Mouse (Mus musculus) bone marrow, adult 2 months (tissue): ENCODE data around the gene Dlg2. TPM values are rescaled to one million over a fixed set of nuclear protein-coding genes. Genes with fewer than 3 reads are reported as not detected.

Source experiments
- H3K27ac ChIP-seq: fragments of 200-500 bp; 2 replicates; pipeline ENCODE4 v1.5.1; 2012; ENCODE audit warnings: low read depth, mild to moderate bottlenecking, control low read depth, inconsistent platforms, low read length; ENCODE audit not compliant: control insufficient read depth, poor library complexity, insufficient read depth
- H3K4me1 ChIP-seq: fragments of 200-500 bp; 2 replicates; pipeline ENCODE4 v1.6.1; 2011; ENCODE audit warnings: low read length; ENCODE audit not compliant: control insufficient read depth, insufficient read depth
- H3K4me3 ChIP-seq: fragments of 200-500 bp; replicated peaks from 2 replicates; pipeline ENCODE3; 2011; ENCODE audit warnings: mild to moderate bottlenecking, low read depth, low read length, control low read depth; ENCODE audit not compliant: control insufficient read depth
- CTCF ChIP-seq: fragments of 200-500 bp; IDR thresholded peaks from 2 replicates; pipeline ENCODE4 v1.5.1; 2011; ENCODE audit warnings: low read length, control low read depth; ENCODE audit not compliant: control insufficient read depth, insufficient read depth
- POLR2A ChIP-seq: fragments of 200-500 bp; IDR thresholded peaks from 2 replicates; pipeline ENCODE4 v1.6.1; 2011; ENCODE audit warnings: low read depth, mild to moderate bottlenecking, control low read depth, low read length, borderline replicate concordance; ENCODE audit not compliant: control insufficient read depth
- WGBS: fragments of 180-500 bp; shearing (Covaris S2); methylation state at CpG from one replicate; pipeline ENCODE4 v1.1.7; 2018; 5-methylcytosine and 5-hydroxymethylcytosine counted together
- polyA plus RNA-seq: library from polyadenylated mRNA; stranded (reverse); fragments of >200 nt; gene quantifications from 2 replicates; pipeline ENCODE4 v1.2.4, GENCODE M21; 2011; ENCODE audit warnings: low replicate concordance; ENCODE audit not compliant: missing spikeins, insufficient read depth, insufficient read length

Gene Dlg2
- polyA plus RNA-seq, 1 experiment, result 11.7 TPM

DNA sequence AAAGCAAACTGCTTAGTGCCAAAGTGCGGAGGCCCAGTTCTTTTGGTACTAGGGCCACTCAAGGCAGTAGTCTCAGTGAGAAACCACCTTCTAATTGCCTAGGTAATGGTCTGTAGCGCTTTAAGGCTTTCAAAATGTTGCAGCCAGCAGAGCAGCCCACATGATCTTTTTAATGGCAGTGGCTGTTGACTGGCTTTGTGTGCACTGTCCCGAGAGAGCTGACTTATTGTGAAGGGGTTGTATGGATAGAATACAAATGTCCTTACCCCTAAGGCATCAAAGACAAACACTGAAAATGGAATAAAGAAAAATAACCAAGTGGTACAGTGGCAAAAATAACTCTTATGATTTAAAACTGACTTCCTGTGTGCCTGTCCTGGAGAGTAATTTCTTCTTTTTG is 1443.3 kb downstream of the Dlg2 start:
- no peak for TF ChIP-seq POLR2A
- TF ChIP-seq CTCF, result no peak
- no peaks in the 10 kb centered on the region for H3K4me1 ChIP-seq
- WGBS, result 87% methylated on average over 3 of the region's 3 CpGs
- H3K27ac ChIP-seq, result no peak overlapping the region
- no peak overlapping the region for H3K4me3 ChIP-seq

DNA sequence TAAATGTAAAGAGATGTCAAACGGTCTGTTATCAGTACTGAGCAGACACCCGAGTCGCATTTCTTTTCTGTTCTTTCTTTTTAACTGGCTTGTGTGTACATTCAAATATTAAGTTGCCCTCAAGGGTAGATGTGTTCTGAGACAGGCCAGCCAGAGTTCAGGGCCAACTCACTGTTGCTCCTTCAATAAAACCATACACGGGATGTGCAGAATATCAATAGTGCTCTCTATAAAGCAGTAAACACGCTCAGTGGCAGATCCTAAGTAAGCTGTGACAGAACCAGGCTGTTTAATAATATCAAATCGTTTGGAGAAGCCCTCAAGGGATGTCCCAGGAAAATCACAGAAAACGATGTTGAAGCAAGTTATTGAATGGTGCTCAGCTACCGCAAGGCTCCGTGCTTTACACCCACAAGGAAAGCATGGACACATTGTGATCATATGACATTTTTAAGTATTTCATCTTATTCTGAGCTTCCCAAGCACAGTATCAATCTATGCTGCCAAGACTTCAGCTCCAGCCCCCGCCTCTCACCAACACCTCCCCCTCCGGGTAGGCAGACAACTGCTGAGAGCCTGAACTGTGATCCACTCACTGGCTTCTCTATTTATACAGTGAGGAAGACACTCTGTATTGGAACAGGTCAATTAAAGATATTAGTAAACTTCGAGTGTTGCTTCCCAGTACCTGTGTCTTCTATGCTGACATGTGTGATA is 1458.6 kb downstream of the Dlg2 start:
- Histone ChIP-seq H3K27ac (no peak overlapping the region), H3K4me3 (no peak overlapping the region), H3K4me1 (no peaks in the 10 kb centered on the region)
- TF ChIP-seq POLR2A (no peak), CTCF (no peak)
- 74% methylated on average over 12 of the region's 12 CpGs for WGBS

DNA sequence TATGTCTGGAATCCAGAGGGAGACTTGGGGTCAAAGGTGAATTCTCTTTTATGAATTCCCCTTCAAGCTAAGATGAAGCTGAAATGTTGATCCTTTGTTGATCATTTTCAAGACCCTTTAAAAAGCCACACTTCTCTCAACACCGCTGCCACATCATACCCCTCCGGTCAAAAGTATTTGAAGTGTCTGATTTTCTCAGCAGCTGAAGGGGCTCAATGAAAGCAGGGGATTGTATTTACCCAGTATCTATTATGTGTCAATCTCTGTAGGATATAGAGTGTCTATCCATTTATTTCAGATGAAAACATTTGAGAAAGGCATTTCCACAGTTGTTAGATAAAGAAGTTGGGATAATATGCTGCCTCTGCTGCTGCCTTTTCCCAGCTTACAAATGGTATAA is 1459.7 kb downstream of the Dlg2 start:
- WGBS, result 82% methylated on average over 2 of the region's 2 CpGs
- TF ChIP-seq POLR2A, result no peak
- Histone ChIP-seq H3K27ac (no peak overlapping the region), H3K4me1 (no peaks in the 10 kb centered on the region), H3K4me3 (no peak overlapping the region)

DNA sequence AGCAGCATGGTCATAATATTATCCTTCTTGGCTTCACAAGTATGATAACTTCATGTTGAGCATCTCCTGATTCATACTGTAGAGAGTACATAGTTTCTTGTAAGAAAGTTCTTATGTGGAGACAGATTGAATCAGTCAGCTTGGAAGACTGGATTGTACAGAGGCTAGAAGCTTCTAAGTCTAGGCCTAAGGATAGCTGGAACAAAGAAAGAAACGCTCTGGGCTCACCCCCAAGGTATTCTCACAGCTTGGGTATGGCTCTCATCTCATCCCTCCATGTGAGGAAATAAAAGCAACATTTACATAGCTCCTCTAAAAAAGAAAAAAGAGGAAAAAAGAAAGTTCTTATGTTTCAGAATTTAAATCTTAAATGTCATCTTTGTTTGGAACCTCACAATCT is 1466.8 kb downstream of the Dlg2 start:
- H3K27ac ChIP-seq, result no peak overlapping the region
- TF ChIP-seq POLR2A (no peak), CTCF (no peak)
- 61% methylated on average over 1 of the region's 1 CpGs for WGBS
- no peaks in the 10 kb centered on the region for H3K4me1 ChIP-seq
- no peak overlapping the region for H3K4me3 ChIP-seq

DNA sequence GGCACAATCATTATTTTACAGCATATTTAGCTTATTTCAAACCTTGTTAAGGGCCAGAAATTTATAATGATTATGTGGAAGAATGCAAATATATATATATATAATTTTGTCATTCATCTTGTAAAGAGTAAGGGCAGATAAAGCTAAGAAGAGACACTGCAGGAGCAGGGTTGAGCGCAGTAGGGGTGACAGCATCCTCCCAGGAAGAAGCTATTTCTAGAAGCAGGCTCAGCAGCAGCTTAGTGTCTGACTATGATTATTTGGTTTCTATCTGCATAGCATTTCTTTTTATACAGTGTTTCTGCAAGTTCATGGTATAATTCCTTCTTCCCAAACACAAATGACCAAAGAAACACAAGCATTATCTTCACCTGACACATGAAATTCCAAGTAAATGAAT is 1479.1 kb downstream of the Dlg2 start:
- Histone ChIP-seq H3K4me3 (no peak overlapping the region), H3K27ac (no peak overlapping the region), H3K4me1 (no peaks in the 10 kb centered on the region)
- 74% methylated on average over 1 of the region's 1 CpGs for WGBS
- TF ChIP-seq POLR2A (no peak), CTCF (no peak)

DNA sequence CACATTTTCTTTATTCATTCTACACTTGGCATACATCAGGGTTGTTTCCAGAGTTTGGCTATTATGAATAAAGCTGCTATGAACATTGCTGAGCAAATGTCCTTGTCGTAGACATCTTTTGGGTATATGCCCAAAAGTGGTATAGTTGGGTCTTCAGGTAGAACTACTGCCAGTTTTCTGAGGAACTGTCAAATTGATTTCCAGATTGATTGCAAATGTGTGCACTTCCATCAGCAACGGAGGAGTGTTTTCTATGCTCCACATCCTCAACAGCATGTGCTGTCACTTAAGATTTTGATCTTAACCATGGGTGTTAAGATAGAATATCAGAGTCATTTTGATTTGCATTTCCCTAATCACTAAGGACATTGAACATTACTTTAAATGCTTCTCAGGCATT is 1486.5 kb downstream of the Dlg2 start:
- 81% methylated on average over 2 of the region's 2 CpGs for WGBS

DNA sequence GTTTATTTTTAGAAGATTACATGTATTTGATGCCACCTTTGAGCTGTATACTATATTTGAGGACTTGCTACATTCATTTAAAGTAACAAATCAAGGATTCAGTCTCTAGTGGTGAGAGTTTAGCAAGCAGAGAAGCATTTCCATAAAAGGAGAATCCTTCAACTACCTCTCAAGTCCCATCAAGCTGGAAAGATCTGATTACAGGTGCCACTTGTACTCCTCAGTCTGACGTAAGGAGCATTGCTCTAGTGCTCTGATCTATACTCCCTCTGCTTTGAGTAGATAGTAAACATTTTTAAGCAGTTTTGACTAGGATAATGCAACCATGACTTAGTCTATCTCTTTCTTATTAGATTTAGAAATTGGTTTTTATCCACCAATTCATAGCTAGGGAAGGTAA is 1496.5 kb downstream of the Dlg2 start:
- Histone ChIP-seq H3K27ac (no peak overlapping the region), H3K4me3 (no peak overlapping the region), H3K4me1 (no peaks in the 10 kb centered on the region)
- WGBS, result 82% methylated on average over 1 of the region's 1 CpGs
- TF ChIP-seq POLR2A (no peak), CTCF (no peak)

More for the DNA sequence above, 1486.5 kb downstream of the Dlg2 start:
- Histone ChIP-seq H3K27ac (no peak overlapping the region), H3K4me1 (no peaks in the 10 kb centered on the region), H3K4me3 (no peak overlapping the region)
- TF ChIP-seq POLR2A, result no peak

DNA sequence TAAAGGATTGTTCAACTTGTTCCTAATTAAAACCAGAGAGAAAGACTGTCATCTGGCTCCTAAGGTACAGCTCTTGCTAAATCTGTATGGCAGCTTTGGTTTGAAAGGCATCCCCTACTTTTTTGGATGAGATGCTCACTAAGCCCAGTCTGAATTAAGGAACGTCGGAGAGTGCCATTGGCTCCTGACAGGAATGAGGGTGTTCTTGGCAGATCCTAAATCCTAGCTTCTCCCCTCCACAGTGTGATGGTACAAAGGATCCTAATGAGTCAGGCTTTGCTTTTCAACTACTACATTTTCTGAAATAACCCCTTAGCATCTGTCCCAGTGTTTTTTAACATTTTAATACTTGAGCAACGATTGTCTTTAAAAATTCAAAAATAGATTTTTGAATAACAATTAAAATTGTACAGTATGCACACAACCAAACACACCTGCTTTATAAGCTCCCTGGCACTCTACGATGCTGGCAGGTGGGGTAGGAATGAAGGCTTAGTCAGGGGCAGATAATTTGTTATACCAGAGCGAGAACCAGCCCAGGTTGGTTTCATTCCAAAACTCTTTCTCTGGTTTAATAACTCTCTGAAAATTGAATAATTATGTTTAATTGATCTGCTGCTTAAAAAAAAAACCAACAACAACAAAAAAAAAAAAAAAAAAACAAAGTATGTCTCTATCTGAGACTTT is 1527.4 kb downstream of the Dlg2 start:
- Histone ChIP-seq H3K4me1 (no peaks in the 10 kb centered on the region), H3K4me3 (no peak overlapping the region), H3K27ac (no peak overlapping the region)
- WGBS, result 84% methylated on average over 5 of the region's 5 CpGs
- no peak for TF ChIP-seq POLR2A
- TF ChIP-seq CTCF, result no peak
